Mouse (Mus musculus): ENCODE results near the gene Myadm.

- no peak for TF ChIP-seq CHD2 (IDR thresholded peaks at IDR 0.05; ENCODE audit: low read depth, low read length)
- TF ChIP-seq ZNF384 (IDR thresholded peaks at IDR 0.05; ENCODE audit: low read depth, low read length): no peak
These were observed 13.0 kb downstream of the Myadm start for GRCm38 (mm10) chr7:3301628-3302555.

All from ES-E14 (cell line).